Mouse (Mus musculus) embryo, embryonic 10.5 days (tissue): ENCODE data around the gene Pan3.
"Not testable (repeated sequence)": the region's sequence is repeated elsewhere in the genome, so short reads cannot be mapped to it uniquely, and the experiment has no call there.

Source experiments
- DNase-seq: peaks from one replicate; pipeline ENCODE4 v3.0.0-alpha.2; 2015; ENCODE audit warnings: low spot score

The Pan3 gene

DNA sequence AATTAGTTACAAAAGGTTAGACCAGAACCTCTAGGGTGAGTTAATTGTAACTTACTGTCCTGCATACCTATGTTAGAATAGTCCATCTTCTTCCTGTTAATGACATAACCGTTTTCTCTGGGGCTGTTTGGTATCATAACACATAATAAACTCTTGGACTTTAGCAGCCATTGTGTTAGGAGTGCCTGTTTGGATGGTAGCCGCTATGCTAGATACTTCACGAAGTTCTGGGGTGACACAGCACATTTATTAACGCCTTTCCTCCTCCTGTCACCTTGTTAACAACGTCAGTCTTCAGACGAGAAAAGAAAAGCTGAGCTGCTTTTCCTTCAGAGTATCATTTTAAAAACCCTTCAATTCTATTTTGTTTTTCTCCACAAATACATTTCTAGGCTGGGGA, 59.3 kb downstream of the Pan3 start:
- no peak for DNase-seq

DNA sequence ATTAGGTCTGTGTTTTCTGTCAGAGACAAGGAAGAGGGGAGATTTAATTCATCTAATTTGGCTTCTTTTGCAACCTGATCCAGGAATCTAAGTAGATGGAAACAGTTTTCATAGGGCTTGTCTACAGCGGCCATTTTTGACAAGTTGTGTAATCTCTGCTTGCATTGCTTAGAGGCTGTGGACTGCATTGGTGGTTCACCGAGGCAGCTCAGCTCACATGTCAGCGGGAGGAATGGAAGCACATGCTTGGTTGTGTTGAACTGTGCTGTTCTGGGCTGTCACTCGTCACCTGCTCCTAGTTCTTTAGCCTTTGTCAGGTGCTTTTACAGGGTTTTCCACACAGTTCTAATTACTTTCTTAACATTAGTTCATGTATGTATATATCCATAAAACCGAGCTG, 60.9 kb downstream of the Pan3 start:
- no peak for DNase-seq

DNA sequence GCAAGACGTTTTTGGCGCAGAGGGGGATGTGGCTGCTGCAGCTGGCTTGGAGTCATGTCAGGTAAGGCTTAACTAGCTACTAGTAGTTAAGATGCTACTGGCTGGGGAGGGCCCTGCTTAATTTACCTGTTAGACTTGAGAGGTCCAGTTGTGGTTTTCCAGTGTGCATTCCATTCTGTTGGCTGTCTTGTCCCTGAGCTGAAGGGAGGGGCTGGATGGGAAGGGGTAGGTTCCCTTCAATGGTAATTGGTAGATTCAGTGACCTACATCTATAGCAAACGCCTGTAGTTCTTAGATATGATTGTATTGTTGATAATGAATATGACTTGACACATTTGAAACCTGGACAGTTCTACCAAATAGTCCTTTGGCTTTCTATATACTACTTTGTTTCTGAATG, 62.5 kb downstream of the Pan3 start:
- no peak for DNase-seq

DNA sequence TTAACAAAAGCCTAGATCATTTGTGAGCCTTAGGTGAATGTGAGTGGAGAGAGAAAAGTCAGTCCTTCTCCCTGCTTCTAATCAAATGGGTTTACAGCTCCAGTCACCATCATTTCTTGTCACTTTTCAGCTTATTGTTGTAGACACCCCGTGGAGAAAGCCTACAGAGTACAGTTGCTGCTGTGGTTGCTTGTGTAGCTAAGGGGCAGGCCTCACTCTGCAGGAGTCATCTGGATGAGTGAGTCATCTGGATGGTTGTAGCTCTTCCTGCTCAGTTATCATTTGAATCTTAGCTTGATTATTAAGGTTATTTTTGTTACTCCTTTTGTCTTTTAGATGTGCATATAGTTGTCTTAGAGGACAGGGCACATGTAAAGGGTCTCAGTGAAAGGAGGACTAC, 63.2 kb downstream of the Pan3 start:
- no peak for DNase-seq

GRCm38 (mm10) chr5:147493685-147494084, 63.7 kb downstream of the Pan3 start:
- DNase-seq = no peak

DNA sequence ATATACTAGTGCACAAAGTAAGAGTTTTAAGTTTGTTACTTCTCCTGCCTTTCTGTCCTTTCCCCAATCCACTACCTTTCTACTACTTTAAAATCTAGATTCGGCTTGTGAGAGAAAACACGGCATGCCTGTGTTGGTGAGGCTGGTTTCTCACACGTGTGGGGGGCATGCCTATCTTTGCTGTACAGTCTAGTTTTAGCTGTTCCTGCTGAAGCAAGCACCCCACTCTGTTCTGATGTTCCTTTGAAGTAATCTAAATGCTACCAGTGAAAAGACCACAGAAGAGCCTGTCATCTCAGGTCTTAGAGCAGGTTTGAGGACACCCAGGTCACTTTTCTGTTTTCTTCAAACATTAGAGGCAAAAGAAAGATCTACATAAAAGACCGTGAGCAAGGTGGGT, 64.4 kb downstream of the Pan3 start:
- no peak for DNase-seq

- no peak for DNase-seq
These were observed 64.9 kb downstream of the Pan3 start for GRCm38 (mm10) chr5:147494791-147495376.

- DNase-seq = no peak
These were observed 66.0 kb downstream of the Pan3 start for GRCm38 (mm10) chr5:147495961-147496360.

DNA sequence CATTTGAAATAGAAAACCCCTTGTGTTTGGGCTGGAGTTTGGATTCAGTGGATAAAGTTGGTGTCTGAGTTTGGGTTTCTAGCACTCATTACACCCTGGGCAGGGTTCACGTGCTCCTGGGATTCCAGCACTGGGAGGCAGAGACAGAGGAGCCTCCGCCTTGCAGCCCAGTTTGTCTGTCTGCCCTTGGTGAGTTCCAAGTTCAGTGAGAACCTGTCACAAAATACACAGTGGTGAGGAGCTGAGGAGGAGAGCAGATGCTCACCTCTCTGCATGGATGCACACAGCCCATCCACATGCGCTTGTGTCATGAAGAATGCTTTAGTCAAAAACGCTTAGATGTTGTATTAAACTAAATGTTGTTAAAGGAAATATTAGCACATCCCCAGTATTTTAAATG, 67.0 kb downstream of the Pan3 start:
- no peak for DNase-seq

DNA sequence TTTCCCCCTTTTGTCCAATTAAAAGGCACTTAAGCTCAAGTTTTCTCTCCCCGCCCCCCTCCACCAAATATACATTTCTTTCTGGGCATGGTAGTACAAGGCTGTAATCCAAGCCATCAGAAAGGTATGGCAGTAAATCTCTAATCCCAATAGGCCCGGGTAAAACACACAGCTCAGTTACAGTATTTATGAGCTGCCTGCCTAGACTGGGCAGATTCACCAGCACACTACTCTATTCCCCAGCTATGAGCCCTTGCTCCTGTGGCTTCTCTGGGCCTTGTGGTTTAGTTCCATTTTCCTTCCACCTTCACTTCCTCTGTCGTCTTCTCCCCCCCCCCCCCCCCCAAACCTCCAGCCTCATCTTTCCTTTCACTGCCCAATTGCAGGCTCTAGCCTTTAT, 67.8 kb downstream of the Pan3 start:
- no peak for DNase-seq

DNA sequence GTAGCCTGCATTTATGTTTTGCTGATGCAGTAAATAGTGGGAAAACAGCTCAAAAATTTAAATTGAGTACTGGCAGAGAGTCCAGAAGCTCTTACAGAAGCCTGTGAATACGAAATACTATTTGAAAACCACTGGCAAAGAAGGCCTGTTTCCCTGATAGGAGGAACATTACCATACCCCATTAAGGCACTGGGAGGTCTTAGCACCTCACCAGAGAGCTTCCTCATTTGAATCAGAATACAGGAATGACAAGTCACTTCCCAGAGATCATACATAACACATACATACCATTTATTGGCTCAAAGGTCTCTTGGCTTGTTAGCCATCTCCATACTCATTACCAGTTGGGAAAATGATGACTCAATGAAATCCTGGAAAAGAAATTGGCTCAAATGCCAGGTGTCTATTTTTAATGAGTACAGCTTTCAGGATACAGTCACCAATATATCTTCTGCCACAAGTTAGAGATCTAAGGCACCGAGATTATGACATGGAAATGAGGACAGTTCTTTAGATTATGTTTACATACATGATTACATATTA, 71.6 kb downstream of the Pan3 start:
- DNase-seq = no peak

DNA sequence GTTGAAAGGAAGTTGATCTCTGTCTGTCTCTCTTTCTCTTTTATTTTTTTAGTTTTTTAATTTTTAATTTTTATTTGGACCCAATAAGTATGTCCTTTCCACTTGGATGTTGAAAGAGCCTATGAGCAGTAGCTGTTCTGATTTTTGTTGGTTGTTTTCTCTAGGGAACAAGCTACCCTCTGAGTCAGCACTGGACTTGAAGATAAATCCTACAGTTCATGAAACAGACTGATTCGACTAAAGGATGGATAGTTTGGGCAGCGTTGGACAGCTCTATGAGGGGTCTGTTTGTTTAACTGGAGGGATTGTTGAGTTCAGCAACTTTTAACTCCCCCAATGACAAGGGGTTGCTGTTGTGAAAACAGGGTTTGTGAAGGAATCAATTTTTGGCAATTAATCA, 73.0 kb downstream of the Pan3 start:
- no peak for DNase-seq

DNA sequence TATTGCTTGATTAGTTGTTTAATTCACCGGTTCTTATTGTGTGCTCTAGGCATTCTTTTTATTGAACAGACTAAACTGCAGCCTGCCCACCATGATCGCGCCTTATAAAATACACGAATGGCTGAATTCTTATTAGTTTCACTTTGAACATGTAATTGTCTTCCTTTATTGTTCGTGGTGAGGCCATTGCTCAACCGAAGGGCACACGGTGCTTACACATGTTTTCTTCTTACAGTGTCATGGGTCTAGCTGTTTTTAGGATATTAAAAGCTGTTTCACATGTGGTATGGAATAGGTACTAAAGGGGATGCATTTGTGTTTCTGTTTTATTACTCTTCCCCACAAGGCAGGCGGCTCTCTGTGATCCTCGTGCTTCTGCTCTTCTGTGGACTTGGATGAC, 81.4 kb downstream of the Pan3 start:
- DNase-seq = no peak

DNA sequence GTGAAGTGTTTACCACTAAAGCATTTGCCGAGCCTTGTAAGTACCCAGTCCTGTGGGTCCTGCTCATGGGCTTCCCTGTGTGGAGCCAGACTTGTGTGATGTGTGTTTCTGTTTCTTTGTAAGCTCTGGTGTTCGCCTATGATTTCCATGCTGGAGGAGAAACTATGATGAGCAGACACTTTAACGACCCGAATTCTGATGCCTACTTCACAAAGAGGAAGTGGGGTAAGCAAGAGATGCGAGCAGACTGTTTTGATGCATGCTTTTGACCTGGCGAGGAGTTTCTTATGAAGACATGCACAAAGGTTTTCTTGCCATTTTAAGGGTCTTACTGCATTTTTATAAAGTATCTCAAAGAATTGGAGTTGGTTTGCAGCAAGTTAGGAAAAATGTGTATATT, 97.0 kb downstream of the Pan3 start:
- no peak for DNase-seq

DNA sequence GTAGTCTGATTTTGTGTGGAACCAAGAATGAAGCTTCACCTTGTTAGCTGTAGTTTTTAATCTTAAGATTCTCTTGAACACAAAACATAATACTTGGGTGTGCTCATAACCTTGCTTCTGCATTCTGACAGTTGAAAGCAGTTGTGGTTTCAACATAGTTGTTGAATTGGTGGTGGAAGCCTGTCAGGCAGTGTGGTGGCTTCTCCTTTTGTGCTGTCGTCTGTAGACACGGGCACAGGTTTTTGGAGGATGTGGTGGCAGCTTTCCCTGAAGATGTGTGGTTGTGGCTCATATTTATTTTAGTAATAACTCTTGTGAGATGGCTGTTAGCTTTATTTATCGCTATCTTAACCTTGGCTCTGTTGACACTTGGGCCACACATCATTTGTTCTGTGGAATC, 97.8 kb downstream of the Pan3 start:
- no peak for DNase-seq

GRCm38 (mm10) chr5:147532031-147532430, 102.1 kb downstream of the Pan3 start:
- no peak for DNase-seq

DNA sequence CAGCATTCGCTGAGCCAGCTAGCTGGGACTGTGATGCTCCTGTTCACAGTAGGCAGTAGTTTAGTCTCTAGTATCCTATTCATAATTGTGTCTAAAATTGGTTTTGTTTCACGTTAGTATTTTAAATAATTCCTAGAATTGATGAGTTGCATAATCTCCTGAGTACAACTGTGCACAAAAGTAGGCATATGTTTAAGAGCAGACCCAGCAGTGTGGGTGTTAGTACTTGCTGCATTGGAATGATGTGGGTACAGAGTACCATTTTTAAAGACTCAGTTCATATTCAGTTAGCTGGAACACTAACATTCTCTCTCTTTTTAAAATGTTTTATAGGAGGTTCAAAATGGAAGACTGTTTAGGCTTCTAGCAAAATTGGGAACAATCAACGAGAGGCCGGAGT, 109.4 kb downstream of the Pan3 start:
- DNase-seq = no peak

GRCm38 (mm10) chr5:147539815-147540214, 109.9 kb downstream of the Pan3 start:
- DNase-seq = no peak

DNA sequence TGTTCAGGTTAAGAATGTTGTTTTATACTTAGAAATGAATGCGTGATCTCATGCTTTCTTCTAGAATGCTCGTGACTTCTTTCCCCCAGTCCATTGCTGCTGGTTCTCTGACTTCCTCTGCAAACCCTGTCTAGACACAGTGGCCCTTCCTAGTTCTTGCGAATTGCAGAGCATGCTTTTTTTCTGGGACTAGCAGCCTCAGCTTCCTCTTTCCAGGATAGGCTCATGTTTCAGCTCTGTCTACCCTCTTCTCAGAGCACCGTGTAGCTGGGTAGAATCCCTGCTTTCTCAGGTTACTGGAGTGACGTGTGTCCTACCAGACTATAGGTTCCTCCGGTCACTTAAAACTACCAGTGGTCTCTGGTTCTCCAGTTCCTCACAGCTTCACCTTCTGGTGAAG, 112.3 kb downstream of the Pan3 start:
- no peak for DNase-seq

- DNase-seq = peak; percentile 46
These were observed 115.8 kb downstream of the Pan3 start for GRCm38 (mm10) chr5:147545731-147546241.

DNA sequence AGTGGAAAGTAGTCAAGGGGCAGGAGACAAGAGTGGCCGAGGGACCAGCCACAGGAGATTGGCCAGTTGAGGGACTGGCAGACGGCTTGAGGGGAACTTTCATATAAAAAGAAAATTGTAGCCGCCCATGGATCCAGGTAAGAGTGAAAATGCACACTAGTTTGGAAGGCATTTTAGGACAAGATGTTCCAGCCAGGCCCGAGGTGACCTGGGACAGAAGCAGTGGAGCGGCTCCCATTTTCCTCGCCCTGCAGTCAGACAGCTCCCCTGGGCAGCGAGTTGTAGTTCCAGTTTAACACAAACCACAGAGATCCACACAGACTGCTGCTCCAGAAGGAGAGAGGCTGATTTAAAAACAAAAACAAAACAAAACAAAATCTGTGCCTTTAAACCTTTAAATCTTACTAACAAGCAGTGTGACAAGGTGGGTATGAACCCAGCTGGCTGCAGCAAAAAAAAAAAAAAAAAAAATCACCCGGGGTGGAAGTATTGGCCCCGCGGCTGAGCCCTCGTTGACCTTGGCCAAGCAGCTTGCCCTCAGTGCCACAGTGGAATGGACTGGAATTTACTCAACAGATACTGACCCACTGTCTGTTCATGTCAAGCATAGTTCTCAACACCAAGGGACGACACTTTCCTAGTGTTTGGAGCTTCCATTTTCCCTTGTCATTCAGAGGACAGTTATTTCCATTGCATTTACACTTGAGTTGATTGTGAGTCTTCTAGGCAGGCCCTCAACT, 119.2 kb downstream of the Pan3 start:
- no peak for DNase-seq

- no peak for DNase-seq
These were observed 122.1 kb downstream of the Pan3 start for GRCm38 (mm10) chr5:147551879-147552627.

DNA sequence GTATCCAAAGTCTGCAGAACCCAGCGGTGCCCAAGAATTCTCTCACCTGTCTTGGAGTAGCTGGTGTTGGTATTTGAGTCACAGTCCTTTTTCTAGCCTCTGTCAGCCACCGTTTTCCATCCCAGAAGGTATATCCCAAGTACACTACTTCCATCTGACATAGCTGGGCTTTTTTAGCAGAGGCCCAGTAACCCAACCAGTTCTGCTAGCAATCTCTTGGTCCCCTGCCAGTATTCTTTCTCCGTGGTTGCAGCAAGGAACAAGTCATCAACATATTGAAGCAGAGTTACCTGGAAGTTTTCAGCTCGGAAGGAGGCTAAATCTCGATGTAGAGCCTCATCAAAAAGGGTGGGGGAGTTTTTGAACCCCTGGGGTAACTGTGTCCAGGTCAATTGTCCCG, 127.7 kb downstream of the Pan3 start:
- not testable (repeated sequence) for DNase-seq
